Mouse (Mus musculus) adrenal gland, adult 8-10 months (tissue): ENCODE measurements around the gene Coq3. TPM values are rescaled to one million over a fixed set of nuclear protein-coding genes. Genes with fewer than 3 reads are reported as not detected.

Experiments used
- DNase-seq: peaks from one replicate; pipeline ENCODE4 v3.0.0; 2022
- total RNA-seq, 4 experiments: library from RNA; stranded (reverse); gene quantifications; 2 replicates each; pipeline ENCODE4 v1.2.4; 2022

Coq3 gene
- 10 to 100 TPM; 15.6 to 19.7 (median 17.2) TPM for total RNA-seq

- peak; percentile 79 for DNase-seq
These were observed at the start of gene Coq3 for GRCm38 (mm10) chr4:21879565-21880220. Gene Coq3, plus strand, starts transcription at chr4:21879673.

DNA sequence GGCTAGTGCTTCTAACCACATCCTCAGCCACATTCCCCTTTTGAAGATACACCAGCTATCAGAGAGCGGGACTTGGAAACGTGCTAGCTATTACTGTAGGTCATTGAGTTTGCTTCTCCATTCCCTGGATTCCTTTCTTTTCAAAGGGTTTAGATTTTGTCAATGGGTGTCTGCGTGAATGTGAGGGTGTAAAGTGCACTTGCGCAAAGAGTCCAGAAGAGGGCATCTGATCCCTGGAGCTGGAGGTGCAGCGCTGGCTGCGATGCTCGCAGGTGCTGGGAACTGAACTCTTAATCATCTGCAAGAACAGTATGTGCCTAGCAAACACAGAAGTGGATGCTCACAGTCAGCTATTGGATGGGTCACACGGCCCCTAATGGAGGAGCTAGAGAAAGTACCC lies 46.6 kb upstream of the Coq3 start:
- no peak for DNase-seq

DNA sequence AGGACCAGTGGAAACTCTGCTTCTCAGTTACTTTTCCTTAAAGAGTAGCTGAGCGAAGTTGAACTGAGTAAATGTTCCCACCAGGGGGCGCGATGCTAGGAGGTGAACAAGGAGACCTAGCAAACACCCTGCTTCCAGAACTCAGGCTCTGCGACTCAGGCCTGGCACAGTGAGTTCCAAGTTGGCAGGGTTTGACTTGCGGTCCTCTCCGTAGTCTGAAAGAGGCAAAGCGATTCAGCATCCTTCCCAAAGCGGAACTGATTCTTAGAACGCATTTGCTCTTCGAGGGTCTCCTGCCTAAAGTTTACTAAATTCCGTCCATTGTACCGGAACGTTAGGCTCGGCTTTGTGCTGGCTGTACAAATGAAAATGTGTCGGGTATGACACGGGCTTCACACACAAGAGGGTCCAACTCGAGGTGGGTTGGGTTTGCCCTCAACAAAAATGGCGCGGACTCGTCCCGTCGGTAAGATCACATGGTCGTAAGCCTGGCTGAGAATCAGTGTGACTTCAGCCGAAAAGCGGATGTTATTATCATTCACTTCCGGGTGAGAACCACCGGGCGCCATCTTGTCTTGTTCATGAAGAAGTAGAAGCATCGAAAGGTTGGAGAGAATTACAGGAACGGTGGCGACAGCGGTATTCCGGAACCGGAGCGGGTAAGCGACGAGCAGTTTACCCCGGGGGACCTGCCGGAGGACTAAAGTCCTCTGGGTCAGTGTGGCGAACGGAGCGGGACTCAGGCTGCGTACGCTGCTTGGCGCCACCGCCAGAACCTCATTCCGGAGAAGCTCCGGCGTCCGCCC lies 31.8 kb upstream of the Coq3 start, which contains the start of gene Pnisr:
TSS of gene Pnisr (plus strand) at position 103 of the 806 bp plus-strand sequence.
- peak; percentile 92 for DNase-seq

- DNase-seq = peak; percentile 83
These were observed 31.2 kb upstream of the Coq3 start for GRCm38 (mm10) chr4:21848287-21848630.

- DNase-seq = no peak
These were observed 22.0 kb upstream of the Coq3 start for GRCm38 (mm10) chr4:21857481-21857880.

- DNase-seq = no peak
These were observed 14.2 kb upstream of the Coq3 start for GRCm38 (mm10) chr4:21865226-21865625.

GRCm38 (mm10) chr4:21878776-21879175 lies 697 bp upstream of the Coq3 start:
- DNase-seq = no peak

DNA sequence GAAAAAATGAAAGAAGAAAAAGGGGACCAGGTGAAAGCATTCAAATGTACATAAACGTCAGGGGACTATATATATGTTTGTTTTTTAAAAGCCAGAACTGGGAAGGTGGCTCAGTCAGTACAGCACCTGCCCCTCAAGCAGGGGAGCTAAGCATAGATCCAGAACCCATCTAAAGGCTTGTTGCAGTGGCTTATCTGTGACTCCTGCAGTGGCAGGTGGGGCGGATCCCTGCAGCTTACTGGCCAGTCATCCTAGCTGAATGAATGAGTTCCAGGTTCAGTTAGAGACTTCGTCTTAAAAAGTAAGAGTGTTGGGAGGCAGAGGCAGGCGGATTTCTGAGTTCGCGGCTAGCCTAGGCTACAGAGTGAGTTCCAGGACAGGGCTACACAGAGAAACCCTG lies 3.3 kb downstream of the Coq3 start:
- DNase-seq = no peak

DNA sequence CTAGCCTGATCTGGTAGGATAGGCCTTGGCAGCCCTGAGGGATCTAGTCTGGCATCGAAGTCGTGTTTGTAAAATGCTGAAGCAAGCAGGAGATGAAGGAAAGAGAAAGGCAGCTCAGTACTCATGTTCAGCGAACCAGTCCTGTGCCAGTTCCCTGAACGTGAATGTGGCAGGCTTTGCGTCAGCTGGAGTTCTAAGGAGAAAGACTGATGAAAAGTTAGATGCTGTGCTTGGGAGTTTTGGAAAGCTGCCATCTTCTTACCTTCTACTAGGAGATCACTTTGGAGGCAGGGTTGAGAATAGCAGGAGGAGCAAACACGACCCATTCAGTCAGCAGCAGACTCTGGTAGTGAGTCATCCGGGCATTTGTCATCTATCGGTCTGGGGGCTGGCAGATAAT lies 6.4 kb downstream of the Coq3 start:
- no peak for DNase-seq

DNA sequence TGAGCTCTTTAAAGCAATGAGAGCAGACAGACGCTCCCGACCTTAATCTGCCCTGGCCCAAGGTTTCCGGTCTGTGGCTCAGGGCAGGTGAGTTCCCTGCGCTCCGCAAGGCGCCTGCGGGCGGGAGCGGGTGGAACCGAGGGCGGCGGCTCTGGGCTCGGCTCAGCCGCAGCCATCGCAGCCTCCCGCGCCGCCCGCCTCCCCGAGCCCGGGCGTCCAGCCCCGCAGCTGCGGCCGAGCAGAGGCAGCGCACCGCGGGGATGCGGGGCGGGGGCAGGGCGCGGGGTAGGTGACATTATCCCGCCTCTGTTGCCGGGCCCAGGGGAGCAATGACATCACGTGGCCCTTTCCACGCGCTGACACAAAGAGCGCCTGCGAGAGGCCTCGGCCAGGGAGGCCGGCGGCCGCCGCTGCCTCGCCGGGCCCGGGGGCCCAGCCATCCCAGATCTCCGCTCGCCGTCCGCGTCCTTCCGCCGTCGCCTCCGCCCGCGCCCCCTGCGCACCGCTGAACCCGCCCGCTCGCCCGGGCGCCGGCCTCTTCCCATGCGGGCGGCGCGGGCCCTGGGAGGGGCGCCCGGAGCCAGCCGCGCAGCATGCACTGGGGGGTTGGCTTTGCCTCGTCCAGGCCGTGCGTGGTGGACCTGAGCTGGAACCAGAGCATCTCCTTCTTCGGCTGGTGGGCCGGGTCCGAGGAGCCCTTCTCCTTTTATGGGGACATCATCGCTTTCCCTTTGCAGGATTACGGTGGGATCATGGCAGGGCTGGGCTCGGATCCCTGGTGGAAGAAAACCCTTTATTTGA lies 51.7 kb downstream of the Coq3 start, which contains the start of gene Faxc:
TSS of gene Faxc (plus strand) at position 359 of the 801 bp plus-strand sequence.
- peak; percentile 25 for DNase-seq

GRCm38 (mm10) chr4:21931772-21932630 lies 52.5 kb downstream of the Coq3 start:
- DNase-seq = no peak

GRCm38 (mm10) chr4:21935378-21935777 lies 55.9 kb downstream of the Coq3 start:
- no peak for DNase-seq

- DNase-seq = no peak
These were observed 57.0 kb downstream of the Coq3 start for GRCm38 (mm10) chr4:21936424-21936823.

GRCm38 (mm10) chr4:21937890-21938289 lies 58.4 kb downstream of the Coq3 start:
- no peak for DNase-seq

DNA sequence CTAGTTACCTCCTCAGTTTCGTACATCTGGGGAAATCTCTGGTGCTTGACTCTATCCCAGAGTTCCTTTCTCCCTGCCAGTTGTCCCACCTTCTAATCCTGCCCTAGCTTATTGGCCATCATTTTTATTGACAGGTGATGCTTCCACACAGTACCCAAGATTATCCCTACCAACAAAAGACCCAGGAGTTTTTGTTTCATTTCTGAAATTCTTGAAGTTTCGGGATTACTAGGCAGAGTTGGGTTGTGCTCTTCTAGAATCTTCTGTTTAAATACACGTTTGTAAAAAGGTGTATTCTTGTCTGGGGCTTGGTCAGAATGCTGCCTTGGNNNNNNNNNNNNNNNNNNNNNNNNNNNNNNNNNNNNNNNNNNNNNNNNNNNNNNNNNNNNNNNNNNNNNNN lies 65.2 kb downstream of the Coq3 start:
- DNase-seq = no peak

DNA sequence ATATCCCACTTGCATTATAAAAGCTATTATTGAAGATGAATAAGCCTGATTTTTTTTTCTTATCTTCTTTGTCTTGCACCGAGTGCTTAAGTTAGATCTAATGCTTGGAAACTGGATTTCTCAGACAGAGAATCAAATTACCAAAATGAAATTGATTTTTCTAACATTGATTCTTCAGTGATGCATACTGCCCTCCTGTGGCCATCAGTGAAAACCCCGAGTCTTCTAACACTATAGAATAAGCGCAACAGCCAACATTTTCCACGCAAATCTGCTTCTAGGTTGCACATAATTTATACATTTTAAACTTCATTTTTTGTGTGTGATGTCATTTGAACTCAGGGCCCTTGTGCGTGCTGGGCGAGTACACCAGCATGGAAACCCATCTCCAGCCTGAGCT lies 72.0 kb downstream of the Coq3 start:
- no peak for DNase-seq

- DNase-seq = no peak
These were observed 72.8 kb downstream of the Coq3 start for GRCm38 (mm10) chr4:21952255-21952654.

- DNase-seq = peak; percentile 14
These were observed 78.3 kb downstream of the Coq3 start for GRCm38 (mm10) chr4:21957570-21958321.
